Mouse (Mus musculus) splenic B cell, adult 2 months (primary cell): ENCODE measurements around the gene Zbtb38.
A peak's percentile ranks its signal among the peaks of the same experiment; 100 is the strongest.

Source experiments
- DNase-seq: peaks from one replicate; pipeline ENCODE4 v3.0.0-alpha.2; 2011; ENCODE audit warnings: low read depth, low spot score
- H3K27me3 ChIP-seq: 2 replicates; pipeline ENCODE4 v1.6.1; 2012; ENCODE audit warnings: mild to moderate bottlenecking, low read length, moderate library complexity, mixed read lengths; ENCODE audit not compliant: control insufficient read depth, poor library complexity, insufficient read depth, severe bottlenecking
- H3K36me3 ChIP-seq: 2 replicates; pipeline ENCODE4 v1.6.1; 2012; ENCODE audit warnings: mild to moderate bottlenecking, low read length, moderate library complexity, mixed read lengths; ENCODE audit not compliant: control insufficient read depth, poor library complexity, insufficient read depth, severe bottlenecking

Gene Zbtb38

DNA sequence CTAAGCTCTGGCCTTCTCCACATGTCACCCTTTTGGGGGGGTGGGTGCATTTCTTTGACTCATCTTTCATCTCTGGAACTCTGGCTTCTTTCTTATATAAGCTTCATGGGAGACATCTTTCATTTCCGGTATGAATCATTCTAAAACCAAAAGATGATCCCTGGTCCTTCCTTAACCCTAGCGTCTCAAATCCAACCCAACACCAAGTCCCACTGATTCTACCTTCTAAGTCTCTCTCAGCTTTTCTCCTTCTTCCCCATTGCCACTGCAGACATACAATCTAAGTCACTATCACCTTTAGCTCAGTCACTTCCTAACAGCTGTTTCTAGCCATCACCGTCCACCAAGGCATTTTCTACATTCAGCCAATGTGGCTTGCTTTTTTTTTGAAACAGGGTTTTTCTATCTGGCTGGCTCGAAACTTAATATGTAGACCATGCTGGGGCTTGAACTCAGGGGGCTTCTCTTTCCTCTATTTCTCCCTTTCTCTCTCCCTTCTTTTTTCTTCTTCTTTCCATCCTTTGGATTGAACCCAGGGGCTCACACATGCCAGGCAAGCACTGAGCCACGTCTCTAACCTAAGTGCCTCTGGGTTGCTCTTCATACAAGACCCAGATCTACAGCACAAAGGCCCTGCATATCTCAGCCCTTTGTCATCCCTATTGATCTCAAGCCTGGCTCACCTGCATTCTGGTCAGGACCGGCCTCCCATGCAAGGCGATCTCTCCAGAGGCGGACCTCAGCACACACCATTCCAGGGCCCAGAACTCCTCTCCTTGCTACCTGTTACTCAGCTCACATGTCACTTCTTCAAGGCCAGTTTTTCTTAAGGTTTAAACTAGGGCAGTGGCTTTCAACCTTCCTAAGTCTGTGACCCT is 76.6 kb downstream of the Zbtb38 start:
- H3K27me3 ChIP-seq: no peaks in the 10 kb centered on the region
- no peaks in the 10 kb centered on the region for H3K36me3 ChIP-seq
- no peak for DNase-seq

GRCm38 (mm10) chr9:96675071-96675762 is 77.4 kb downstream of the Zbtb38 start:
- DNase-seq: peak; percentile 85
- no peaks in the 10 kb centered on the region for H3K27me3 ChIP-seq
- no peaks in the 10 kb centered on the region for H3K36me3 ChIP-seq

- no peaks in the 10 kb centered on the region for H3K36me3 ChIP-seq
- no peaks in the 10 kb centered on the region for H3K27me3 ChIP-seq
- no peak for DNase-seq
Measured at GRCm38 (mm10) chr9:96674301-96674700, 78.3 kb downstream of the Zbtb38 start.

GRCm38 (mm10) chr9:96672466-96672865 is 80.2 kb downstream of the Zbtb38 start:
- Histone ChIP-seq H3K36me3 (no peaks in the 10 kb centered on the region), H3K27me3 (no peaks in the 10 kb centered on the region)
- DNase-seq: no peak

- Histone ChIP-seq H3K27me3 (no peaks in the 10 kb centered on the region), H3K36me3 (no peaks in the 10 kb centered on the region)
- no peak for DNase-seq
Measured at GRCm38 (mm10) chr9:96671249-96671648, 81.4 kb downstream of the Zbtb38 start.

- DNase-seq: peak; percentile 96
- Histone ChIP-seq H3K27me3 (no peaks in the 10 kb centered on the region), H3K36me3 (no peaks in the 10 kb centered on the region)
Measured at GRCm38 (mm10) chr9:96669877-96670276, 82.8 kb downstream of the Zbtb38 start.

- Histone ChIP-seq H3K36me3 (no peaks in the 10 kb centered on the region), H3K27me3 (no peaks in the 10 kb centered on the region)
- DNase-seq: peak; percentile 80
Measured at GRCm38 (mm10) chr9:96668628-96669027, 84.0 kb downstream of the Zbtb38 start.

GRCm38 (mm10) chr9:96660510-96661244 is 92.0 kb downstream of the Zbtb38 start:
- no peaks in the 10 kb centered on the region for H3K27me3 ChIP-seq
- DNase-seq: no peak

DNA sequence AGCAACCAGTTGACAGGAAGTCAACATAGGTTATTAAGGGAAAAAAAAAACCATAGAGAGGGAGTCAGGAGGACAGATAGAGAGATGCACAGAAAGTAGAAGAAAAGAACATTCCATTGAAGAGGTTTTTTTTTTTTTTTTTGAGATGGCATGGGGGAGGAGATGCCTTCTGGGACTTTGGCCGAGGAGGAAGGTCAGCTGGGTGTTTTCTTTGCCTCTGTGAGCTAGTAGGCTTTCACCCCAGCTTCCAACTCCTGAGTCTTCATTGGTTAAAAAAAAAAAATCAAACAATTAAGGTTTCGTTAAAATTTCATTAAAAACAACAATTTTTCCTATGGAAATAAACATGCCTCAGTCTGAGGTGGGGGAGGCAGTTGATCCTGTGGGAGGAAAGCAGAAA is 92.8 kb downstream of the Zbtb38 start:
- DNase-seq: no peak
- no peaks in the 10 kb centered on the region for H3K36me3 ChIP-seq
- no peaks in the 10 kb centered on the region for H3K27me3 ChIP-seq

More at GRCm38 (mm10) chr9:96660510-96661244, 92.0 kb downstream of the Zbtb38 start:
- H3K36me3 ChIP-seq: no peaks in the 10 kb centered on the region

DNA sequence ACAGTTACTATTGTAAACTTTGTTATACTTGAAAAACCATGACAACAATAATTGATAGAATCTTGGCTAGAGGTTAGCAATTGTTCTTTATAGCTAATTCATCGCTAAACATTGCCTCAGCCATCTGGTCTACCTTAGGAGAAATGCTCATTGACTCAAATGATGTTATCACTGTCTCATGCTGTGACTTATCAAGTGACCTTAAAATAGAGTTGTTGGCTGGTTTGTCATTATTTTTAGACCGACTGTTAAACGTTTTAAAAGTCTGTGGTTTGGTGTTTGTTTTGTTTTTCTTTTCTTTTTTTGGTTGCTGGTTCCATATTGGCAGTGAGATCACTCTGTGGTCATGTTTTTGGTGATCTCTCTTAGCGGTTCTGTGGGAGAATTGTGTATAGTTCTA is 99.1 kb downstream of the Zbtb38 start:
- Histone ChIP-seq H3K27me3 (no peaks in the 10 kb centered on the region), H3K36me3 (no peaks in the 10 kb centered on the region)
- DNase-seq: no peak

- H3K27me3 ChIP-seq: no peaks in the 10 kb centered on the region
Measured at GRCm38 (mm10) chr9:96652763-96653162, 99.9 kb downstream of the Zbtb38 start.

DNA sequence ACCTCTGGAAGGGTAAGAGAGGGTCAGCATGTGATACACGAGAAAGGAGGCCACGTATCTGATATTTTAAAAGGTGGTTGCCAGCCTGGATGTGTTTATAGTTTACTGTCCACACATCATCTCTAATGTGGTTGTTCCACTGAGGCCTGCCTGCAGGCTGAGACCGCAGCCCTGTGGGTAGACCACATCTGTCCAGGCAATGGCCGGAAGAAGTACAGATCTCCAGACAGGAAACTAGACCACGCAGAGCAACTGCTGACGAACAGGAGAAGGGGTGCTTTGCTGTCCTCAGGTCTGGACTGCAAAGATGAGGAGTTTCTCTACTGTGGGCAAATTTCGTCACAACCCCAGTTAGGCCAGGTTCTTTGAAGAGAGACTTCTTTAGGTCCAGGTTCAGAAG is 101.8 kb downstream of the Zbtb38 start:
- no peaks in the 10 kb centered on the region for H3K36me3 ChIP-seq
- DNase-seq: no peak
- H3K27me3 ChIP-seq: no peaks in the 10 kb centered on the region

More at GRCm38 (mm10) chr9:96652763-96653162, 99.9 kb downstream of the Zbtb38 start:
- no peaks in the 10 kb centered on the region for H3K36me3 ChIP-seq
- DNase-seq: peak; percentile 77

- H3K27me3 ChIP-seq: no peaks in the 10 kb centered on the region
- DNase-seq: peak; percentile 56
Measured at GRCm38 (mm10) chr9:96649924-96650323, 102.7 kb downstream of the Zbtb38 start.

DNA sequence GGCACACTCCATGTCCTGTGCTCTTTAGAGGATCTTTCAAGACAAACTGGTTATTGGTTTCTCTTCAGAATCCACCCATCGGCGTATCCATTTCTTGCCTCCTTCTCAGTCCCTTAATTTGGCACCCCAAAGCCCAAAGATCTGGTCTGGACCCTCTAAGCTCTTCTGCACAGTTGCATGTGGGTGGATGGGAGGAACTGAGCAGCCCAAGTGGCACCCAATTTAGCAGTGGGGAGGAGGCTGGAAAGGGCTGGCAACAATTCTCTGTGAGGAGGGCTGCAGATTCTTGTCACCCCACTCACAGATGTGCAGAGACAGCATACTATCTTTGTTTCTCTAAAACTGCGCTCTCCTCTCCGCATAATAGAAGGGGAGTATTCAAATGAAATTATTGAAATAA is 103.3 kb downstream of the Zbtb38 start:
- DNase-seq: no peak
- no peaks in the 10 kb centered on the region for H3K27me3 ChIP-seq
- H3K36me3 ChIP-seq: no peaks in the 10 kb centered on the region

More at GRCm38 (mm10) chr9:96649924-96650323, 102.7 kb downstream of the Zbtb38 start:
- no peaks in the 10 kb centered on the region for H3K36me3 ChIP-seq
